Mouse (Mus musculus) midbrain, embryonic 15.5 days (tissue): Measurements from ENCODE around the gene Doc2g. TPM values are rescaled to one million over a fixed set of nuclear protein-coding genes. Genes with fewer than 3 reads are reported as not detected.
"Not testable (repeated sequence)": the region's sequence is repeated elsewhere in the genome, so short reads cannot be mapped to it uniquely, and the experiment has no call there.

Experiments used
- ATAC-seq: fragments of 200-750 bp; cut with Nextera tagmentation; replicated peaks from 2 replicates; pipeline ENCODE4 v1.8.0; 2017; ENCODE audit warnings: moderate TSS enrichment
- H3K27ac ChIP-seq: fragments of 300-500 bp; sonication (generic); 2 replicates; pipeline ENCODE4 v1.5.1; 2015; ENCODE audit warnings: mild to moderate bottlenecking, inconsistent platforms
- H3K27me3 ChIP-seq: fragments of 300-500 bp; sonication (generic); replicated peaks from 2 replicates; pipeline ENCODE4 v1.6.1; 2015; ENCODE audit warnings: inconsistent platforms
- H3K36me3 ChIP-seq: fragments of 300-500 bp; sonication (generic); replicated peaks from 2 replicates; pipeline ENCODE4 v1.6.1; 2015; ENCODE audit warnings: inconsistent platforms
- H3K4me1 ChIP-seq: fragments of 300-500 bp; sonication (generic); 2 replicates; pipeline ENCODE4 v1.6.1; 2015; ENCODE audit warnings: inconsistent platforms
- H3K4me2 ChIP-seq: fragments of 300-500 bp; sonication (generic); 2 replicates; pipeline ENCODE4 v1.6.1; 2015; ENCODE audit warnings: inconsistent platforms, mild to moderate bottlenecking, moderate library complexity
- H3K4me3 ChIP-seq: fragments of 300-500 bp; sonication (generic); 2 replicates; pipeline ENCODE4 v1.5.1; 2015; ENCODE audit warnings: mild to moderate bottlenecking, inconsistent platforms
- H3K9ac ChIP-seq: fragments of 300-500 bp; sonication (generic); 2 replicates; pipeline ENCODE4 v1.6.1; 2015; ENCODE audit warnings: mild to moderate bottlenecking, inconsistent platforms
- H3K9me3 ChIP-seq: fragments of 300-500 bp; sonication (generic); 2 replicates; pipeline ENCODE4 v1.6.1; 2016; ENCODE audit warnings: inconsistent platforms
- WGBS: fragments of 180-500 bp; shearing (Covaris S2); methylation state at CpG from one replicate; pipeline ENCODE4 v1.1.7; 2015; ENCODE audit warnings: mixed read lengths; 5-methylcytosine and 5-hydroxymethylcytosine counted together
- polyA plus RNA-seq: library from polyadenylated mRNA; unstranded; fragments of >200 nt; fragmentation: Nextera tagmentation; extraction: Ambion mirVana; gene quantifications from 2 replicates; pipeline ENCODE4 v1.2.1, GENCODE M21; 2015

Doc2g gene
- 8.4 and 12.1 TPM in 2 replicates for polyA plus RNA-seq

GRCm38 (mm10) chr19:4003112-4003511 lies at the start of gene Doc2g:
Gene Doc2g (plus strand): TSS chr19:4003313.
- no peaks in the 10 kb centered on the region for H3K9me3 ChIP-seq
- no peak within 1 kb of the TSS for H3K27ac ChIP-seq
- 94% methylated on average over 1 of the region's 1 CpGs for WGBS
- no peak within 1 kb of the TSS for H3K9ac ChIP-seq
- ATAC-seq, result no peak
- H3K4me2 ChIP-seq, result no peak within 1 kb of the TSS
- H3K4me3 ChIP-seq, result no peak within 1 kb of the TSS
- peaks cover 20% of the 10 kb centered on the region for H3K4me1 ChIP-seq
- H3K27me3 ChIP-seq, result no peaks in the 10 kb centered on the region
- peaks cover 15% of the 10 kb centered on the region; the same call in 1 of the 2 replicates for H3K36me3 ChIP-seq

GRCm38 (mm10) chr19:3955033-3955432 lies 48.1 kb upstream of the Doc2g start:
- H3K4me3 ChIP-seq, result no peak overlapping the region
- ATAC-seq, result no peak
- no peaks in the 10 kb centered on the region for H3K27me3 ChIP-seq
- H3K9ac ChIP-seq, result no peak overlapping the region
- H3K4me1 ChIP-seq, result no peaks in the 10 kb centered on the region
- no peaks in the 10 kb centered on the region for H3K9me3 ChIP-seq
- no peak overlapping the region for H3K4me2 ChIP-seq
- H3K27ac ChIP-seq, result no peak overlapping the region
- H3K36me3 ChIP-seq, result no peaks in the 10 kb centered on the region
- WGBS, result 81% methylated on average over 3 of the region's 3 CpGs

- Histone ChIP-seq H3K4me2 (no peak overlapping the region), H3K27ac (no peak overlapping the region), H3K9ac (no peak overlapping the region), H3K4me1 (no peaks in the 10 kb centered on the region), H3K9me3 (no peaks in the 10 kb centered on the region), H3K27me3 (no peaks in the 10 kb centered on the region), H3K36me3 (no peaks in the 10 kb centered on the region), H3K4me3 (no peak overlapping the region)
- ATAC-seq, result no peak
- WGBS, result 58% methylated on average over 4 of the region's 4 CpGs
Observed at GRCm38 (mm10) chr19:3955804-3956203, 47.3 kb upstream of the Doc2g start.

GRCm38 (mm10) chr19:3957296-3958036 lies 45.6 kb upstream of the Doc2g start:
- not testable (repeated sequence) for H3K36me3 ChIP-seq, H3K4me1 ChIP-seq, H3K27ac ChIP-seq, H3K4me3 ChIP-seq, H3K4me2 ChIP-seq, H3K9ac ChIP-seq, H3K27me3 ChIP-seq, ATAC-seq, H3K9me3 ChIP-seq
- WGBS, result 74% methylated on average over 5 of the region's 5 CpGs

- Histone ChIP-seq H3K4me3 (no peak within 1 kb of the TSS), H3K27me3 (no peaks in the 10 kb centered on the region), H3K9me3 (no peaks in the 10 kb centered on the region), H3K4me2 (no peak within 1 kb of the TSS), H3K36me3 (no peaks in the 10 kb centered on the region), H3K9ac (no peak within 1 kb of the TSS), H3K27ac (no peak within 1 kb of the TSS), H3K4me1 (no peaks in the 10 kb centered on the region)
- WGBS, result 81% methylated on average over 4 of the region's 4 CpGs
- ATAC-seq, result no peak
Observed at GRCm38 (mm10) chr19:3958470-3958869, 44.6 kb upstream of the Doc2g start, which contains the start of gene Aldh3b3. Gene Aldh3b3 (plus strand): TSS chr19:3958645.

GRCm38 (mm10) chr19:3959030-3959429 lies 44.1 kb upstream of the Doc2g start:
- Histone ChIP-seq H3K36me3 (no peaks in the 10 kb centered on the region), H3K4me3 (no peak overlapping the region), H3K27ac (no peak overlapping the region), H3K4me1 (no peaks in the 10 kb centered on the region), H3K9me3 (no peaks in the 10 kb centered on the region), H3K4me2 (no peak overlapping the region), H3K9ac (no peak overlapping the region), H3K27me3 (no peaks in the 10 kb centered on the region)
- no peak for ATAC-seq

GRCm38 (mm10) chr19:3960211-3960610 lies 42.9 kb upstream of the Doc2g start:
- Histone ChIP-seq H3K36me3 (no peaks in the 10 kb centered on the region), H3K4me3 (no peak overlapping the region), H3K4me1 (no peaks in the 10 kb centered on the region), H3K27me3 (no peaks in the 10 kb centered on the region), H3K9ac (no peak overlapping the region), H3K27ac (no peak overlapping the region), H3K4me2 (no peak overlapping the region), H3K9me3 (no peaks in the 10 kb centered on the region)
- 85% methylated on average over 5 of the region's 5 CpGs for WGBS
- ATAC-seq, result no peak

- ATAC-seq, H3K9ac ChIP-seq, H3K27me3 ChIP-seq, H3K36me3 ChIP-seq, H3K4me2 ChIP-seq, H3K4me3 ChIP-seq, H3K4me1 ChIP-seq, H3K27ac ChIP-seq, H3K9me3 ChIP-seq: not testable (repeated sequence)
- WGBS, result 74% methylated on average over 6 of the region's 6 CpGs
Observed at GRCm38 (mm10) chr19:3961805-3962204, 41.3 kb upstream of the Doc2g start.

- Histone ChIP-seq H3K27me3 (no peaks in the 10 kb centered on the region), H3K9ac (no peak overlapping the region), H3K4me1 (no peaks in the 10 kb centered on the region), H3K36me3 (no peaks in the 10 kb centered on the region), H3K27ac (no peak overlapping the region), H3K9me3 (no peaks in the 10 kb centered on the region), H3K4me3 (no peak overlapping the region), H3K4me2 (no peak overlapping the region)
- WGBS, result 8% methylated on average over 2 of the region's 2 CpGs
- no peak for ATAC-seq
Observed at GRCm38 (mm10) chr19:3962469-3962868, 40.6 kb upstream of the Doc2g start.

- no peak overlapping the region for H3K4me3 ChIP-seq
- WGBS, result 77% methylated on average over 4 of the region's 4 CpGs
- no peaks in the 10 kb centered on the region for H3K27me3 ChIP-seq
- ATAC-seq, result no peak
- no peaks in the 10 kb centered on the region for H3K4me1 ChIP-seq
- no peak overlapping the region for H3K4me2 ChIP-seq
- H3K9me3 ChIP-seq, result no peaks in the 10 kb centered on the region
- no peak overlapping the region for H3K9ac ChIP-seq
- no peak overlapping the region for H3K27ac ChIP-seq
- no peaks in the 10 kb centered on the region for H3K36me3 ChIP-seq
Observed at GRCm38 (mm10) chr19:3964030-3964429, 39.1 kb upstream of the Doc2g start.

- WGBS, result 68% methylated on average over 11 of the region's 11 CpGs
- H3K36me3 ChIP-seq, result no peaks in the 10 kb centered on the region
- H3K4me3 ChIP-seq, result no peak overlapping the region
- H3K4me1 ChIP-seq, result no peaks in the 10 kb centered on the region
- no peaks in the 10 kb centered on the region for H3K9me3 ChIP-seq
- H3K9ac ChIP-seq, result no peak overlapping the region
- H3K27me3 ChIP-seq, result no peaks in the 10 kb centered on the region
- ATAC-seq, result no peak
- no peak overlapping the region for H3K4me2 ChIP-seq
- no peak overlapping the region for H3K27ac ChIP-seq
Observed at GRCm38 (mm10) chr19:3966330-3967075, 36.6 kb upstream of the Doc2g start.

- no peaks in the 10 kb centered on the region for H3K9me3 ChIP-seq
- no peak overlapping the region for H3K9ac ChIP-seq
- H3K4me3 ChIP-seq, result no peak overlapping the region
- H3K27me3 ChIP-seq, result no peaks in the 10 kb centered on the region
- WGBS, result 61% methylated on average over 3 of the region's 3 CpGs
- no peak overlapping the region for H3K4me2 ChIP-seq
- no peaks in the 10 kb centered on the region for H3K4me1 ChIP-seq
- H3K27ac ChIP-seq, result no peak overlapping the region
- no peak for ATAC-seq
- no peaks in the 10 kb centered on the region for H3K36me3 ChIP-seq
Observed at GRCm38 (mm10) chr19:3967258-3967657, 35.9 kb upstream of the Doc2g start.

- Histone ChIP-seq H3K9ac (no peak within 1 kb of the TSS), H3K27me3 (no peaks in the 10 kb centered on the region), H3K36me3 (no peaks in the 10 kb centered on the region), H3K27ac (no peak within 1 kb of the TSS), H3K4me2 (no peak within 1 kb of the TSS), H3K4me3 (no peak within 1 kb of the TSS), H3K9me3 (no peaks in the 10 kb centered on the region), H3K4me1 (no peaks in the 10 kb centered on the region)
- no peak for ATAC-seq
- 55% methylated on average over 9 of the region's 9 CpGs for WGBS
Observed at GRCm38 (mm10) chr19:3972229-3972628, 30.9 kb upstream of the Doc2g start, which contains the start of gene Aldh3b2. Gene Aldh3b2 (plus strand): TSS chr19:3972328.
